Mouse (Mus musculus): ENCODE measurements around the gene 2010111I01Rik. TPM values are rescaled to one million over a fixed set of nuclear protein-coding genes. Genes with fewer than 3 reads are reported as not detected.

2010111I01Rik gene
- polyA plus RNA-seq, 1 experiment from 2014 or later, result 114 TPM

- Histone ChIP-seq H3K27ac (no peak overlapping the region), H3K27me3 (replicated peaks) (no peaks in the 10 kb centered on the region), H3K4me2 (no peak overlapping the region), H3K9me3 (no peaks in the 10 kb centered on the region), H3K4me1 (0 out of 2 replicates have a peak, but pooled peaks cover 8% of the 10 kb centered on the region), H3K9ac (no peak overlapping the region), H3K4me3 (replicated peaks) (no peak overlapping the region), H3K36me3 (no peaks in the 10 kb centered on the region)
- ATAC-seq (ENCODE audit: insufficient read depth, low FRiP score, low read depth), result no peak
- WGBS, result 87% methylated on average over 2 of the region's 2 CpGs
These were observed 1.3 kb upstream of the 2010111I01Rik start for GRCm38 (mm10) chr13:62963358-62963757.

GRCm38 (mm10) chr13:62968223-62968622, 3.5 kb downstream of the 2010111I01Rik start:
- Histone ChIP-seq H3K27me3 (replicated peaks) (no peaks in the 10 kb centered on the region), H3K4me3 (replicated peaks) (no peak overlapping the region), H3K4me1 (0 out of 2 replicates have a peak, but pooled peaks cover 8% of the 10 kb centered on the region), H3K4me2 (no peak overlapping the region), H3K27ac (no peak overlapping the region), H3K9me3 (no peaks in the 10 kb centered on the region), H3K36me3 (no peaks in the 10 kb centered on the region), H3K9ac (no peak overlapping the region)
- no peak for ATAC-seq (ENCODE audit: insufficient read depth, low FRiP score, low read depth)
- 73% methylated on average over 12 of the region's 12 CpGs for WGBS

GRCm38 (mm10) chr13:62970515-62971269, 6.0 kb downstream of the 2010111I01Rik start:
- H3K27ac ChIP-seq, result no peak overlapping the region
- ATAC-seq (ENCODE audit: insufficient read depth, low FRiP score, low read depth), result no peak
- no peaks in the 10 kb centered on the region for H3K36me3 ChIP-seq
- no peaks in the 10 kb centered on the region for H3K9me3 ChIP-seq
- H3K4me2 ChIP-seq, result no peak overlapping the region
- no peaks in the 10 kb centered on the region for H3K27me3 ChIP-seq (replicated peaks)
- 0 out of 2 replicates have a peak, but pooled peaks cover 3% of the 10 kb centered on the region for H3K4me1 ChIP-seq
- H3K9ac ChIP-seq, result no peak overlapping the region
- no peak overlapping the region for H3K4me3 ChIP-seq (replicated peaks)
- 79% methylated on average over 11 of the region's 11 CpGs for WGBS

- Histone ChIP-seq H3K36me3 (no peaks in the 10 kb centered on the region), H3K4me2 (no peak overlapping the region), H3K27me3 (replicated peaks) (no peaks in the 10 kb centered on the region), H3K9me3 (no peaks in the 10 kb centered on the region), H3K4me1 (no peaks in the 10 kb centered on the region), H3K4me3 (replicated peaks) (no peak overlapping the region), H3K27ac (no peak overlapping the region), H3K9ac (no peak overlapping the region)
- 86% methylated on average over 3 of the region's 3 CpGs for WGBS
- ATAC-seq (ENCODE audit: insufficient read depth, low FRiP score, low read depth), result no peak
These were observed 7.7 kb downstream of the 2010111I01Rik start for GRCm38 (mm10) chr13:62972403-62972802.

GRCm38 (mm10) chr13:62973111-62973510, 8.4 kb downstream of the 2010111I01Rik start:
- Histone ChIP-seq H3K4me1 (no peaks in the 10 kb centered on the region), H3K36me3 (no peaks in the 10 kb centered on the region), H3K27me3 (replicated peaks) (no peaks in the 10 kb centered on the region), H3K27ac (no peak overlapping the region), H3K4me3 (replicated peaks) (no peak overlapping the region), H3K4me2 (no peak overlapping the region), H3K9me3 (no peaks in the 10 kb centered on the region), H3K9ac (no peak overlapping the region)
- WGBS, result 79% methylated on average over 4 of the region's 4 CpGs
- ATAC-seq (ENCODE audit: insufficient read depth, low FRiP score, low read depth), result no peak

GRCm38 (mm10) chr13:62978104-62978503, 13.4 kb downstream of the 2010111I01Rik start:
- no peaks in the 10 kb centered on the region for H3K36me3 ChIP-seq
- H3K9ac ChIP-seq, result no peak overlapping the region
- no peak overlapping the region for H3K4me2 ChIP-seq
- ATAC-seq (ENCODE audit: insufficient read depth, low FRiP score, low read depth), result no peak
- no peak overlapping the region for H3K4me3 ChIP-seq (replicated peaks)
- no peaks in the 10 kb centered on the region for H3K27me3 ChIP-seq (replicated peaks)
- no peaks in the 10 kb centered on the region for H3K9me3 ChIP-seq
- no peak overlapping the region for H3K27ac ChIP-seq
- no peaks in the 10 kb centered on the region; the same call in 1 of the 2 replicates for H3K4me1 ChIP-seq

GRCm38 (mm10) chr13:62978784-62979183, 14.1 kb downstream of the 2010111I01Rik start:
- no peaks in the 10 kb centered on the region for H3K9me3 ChIP-seq
- H3K9ac ChIP-seq, result no peak overlapping the region
- WGBS, result 83% methylated on average over 4 of the region's 4 CpGs
- H3K4me3 ChIP-seq (replicated peaks), result no peak overlapping the region
- no peaks in the 10 kb centered on the region for H3K36me3 ChIP-seq
- ATAC-seq (ENCODE audit: insufficient read depth, low FRiP score, low read depth), result no peak
- no peaks in the 10 kb centered on the region for H3K27me3 ChIP-seq (replicated peaks)
- H3K27ac ChIP-seq, result no peak overlapping the region
- no peak overlapping the region for H3K4me2 ChIP-seq
- H3K4me1 ChIP-seq, result no peaks in the 10 kb centered on the region; the same call in 1 of the 2 replicates

- H3K4me3 ChIP-seq (replicated peaks), result no peak overlapping the region
- no peak overlapping the region for H3K27ac ChIP-seq
- 69% methylated on average over 4 of the region's 4 CpGs for WGBS
- H3K36me3 ChIP-seq, result no peaks in the 10 kb centered on the region
- H3K27me3 ChIP-seq (replicated peaks), result no peaks in the 10 kb centered on the region
- H3K9me3 ChIP-seq, result no peaks in the 10 kb centered on the region
- ATAC-seq (ENCODE audit: insufficient read depth, low FRiP score, low read depth), result no peak
- H3K4me1 ChIP-seq, result no peaks in the 10 kb centered on the region; the same call in 1 of the 2 replicates
- no peak overlapping the region for H3K4me2 ChIP-seq
- H3K9ac ChIP-seq, result no peak overlapping the region
These were observed 14.5 kb downstream of the 2010111I01Rik start for GRCm38 (mm10) chr13:62979215-62979614.

- Histone ChIP-seq H3K27ac (no peak overlapping the region), H3K4me1 (no peaks in the 10 kb centered on the region; the same call in 1 of the 2 replicates), H3K4me3 (replicated peaks) (no peak overlapping the region), H3K4me2 (no peak overlapping the region), H3K27me3 (replicated peaks) (no peaks in the 10 kb centered on the region), H3K9me3 (no peaks in the 10 kb centered on the region), H3K9ac (no peak overlapping the region), H3K36me3 (no peaks in the 10 kb centered on the region)
- WGBS, result 87% methylated on average over 2 of the region's 2 CpGs
- ATAC-seq (ENCODE audit: insufficient read depth, low FRiP score, low read depth), result no peak
These were observed 15.4 kb downstream of the 2010111I01Rik start for GRCm38 (mm10) chr13:62980131-62980530.

- WGBS, result 78% methylated on average over 3 of the region's 3 CpGs
These were observed 19.8 kb downstream of the 2010111I01Rik start for GRCm38 (mm10) chr13:62984485-62984884.

GRCm38 (mm10) chr13:62989891-62990490, 25.3 kb downstream of the 2010111I01Rik start:
- Histone ChIP-seq H3K27ac (no peak overlapping the region), H3K36me3 (no peaks in the 10 kb centered on the region), H3K9ac (no peak overlapping the region), H3K4me3 (replicated peaks) (no peak overlapping the region), H3K4me1 (no peaks in the 10 kb centered on the region), H3K4me2 (no peak overlapping the region), H3K27me3 (replicated peaks) (no peaks in the 10 kb centered on the region), H3K9me3 (no peaks in the 10 kb centered on the region)
- 67% methylated on average over 3 of the region's 3 CpGs for WGBS
- no peak for ATAC-seq (ENCODE audit: insufficient read depth, low FRiP score, low read depth)

More at GRCm38 (mm10) chr13:62984485-62984884, 19.8 kb downstream of the 2010111I01Rik start:
- ATAC-seq (ENCODE audit: insufficient read depth, low FRiP score, low read depth), result no peak
- Histone ChIP-seq H3K4me3 (replicated peaks) (no peak overlapping the region), H3K27ac (no peak overlapping the region), H3K4me1 (no peaks in the 10 kb centered on the region; the same call in 1 of the 2 replicates), H3K9ac (no peak overlapping the region), H3K36me3 (no peaks in the 10 kb centered on the region), H3K4me2 (no peak overlapping the region), H3K27me3 (replicated peaks) (no peaks in the 10 kb centered on the region), H3K9me3 (no peaks in the 10 kb centered on the region)

Measured in stomach, embryonic 15.5 days (tissue).